ENCODE assay signal across 7 mouse cellular contexts in genomic region chr11:102432896-102433295, GRCm38 (mm10). TPM values are rescaled to one million over a fixed set of nuclear protein-coding genes. Genes with fewer than 3 reads are reported as not detected.
DNase-seq lines count a peak whose midpoint lies in the region; ATAC-seq and TF ChIP-seq lines count a peak whose summit lies in the region.

No protein-coding gene starts in this region.

- peaks cover 53% of the 10 kb centered on the region for H3K4me1 ChIP-seq in midbrain, embryonic 10.5 days
- peaks cover 17% of the 10 kb centered on the region for H3K4me1 ChIP-seq in midbrain, embryonic 11.5 days (ENCODE audit: control insufficient read depth, insufficient read depth, low read length)
- peaks cover 14% of the 10 kb centered on the region; the same call in 1 of the 2 replicates for H3K4me1 ChIP-seq in brown adipose tissue, adult 24 weeks (ENCODE audit: control insufficient read depth, insufficient read depth, insufficient read length, low read length)
- peaks cover 21% of the 10 kb centered on the region for H3K4me1 ChIP-seq in liver, postnatal 0 days (ENCODE audit: insufficient read depth)

- TF ChIP-seq CTCF in liver, postnatal 0 days (IDR thresholded peaks at IDR 0.05; ENCODE audit: low read depth) = no peak

- 90% methylated on average over 6 of the region's 6 CpGs for WGBS in midbrain, embryonic 10.5 days
- WGBS in midbrain, embryonic 11.5 days = 94% methylated on average over 6 of the region's 6 CpGs
- WGBS in liver, postnatal 0 days (ENCODE audit: insufficient replicate concordance) = 77% methylated on average over 6 of the region's 6 CpGs

- H3K4me2 ChIP-seq in midbrain, embryonic 11.5 days = no peak overlapping the region
- H3K4me2 ChIP-seq in liver, postnatal 0 days (ENCODE audit: low read depth, low read length) = peak overlapping the region; percentile 61

- no peak for DNase-seq in midbrain, embryonic 10.5 days (ENCODE audit: low spot score)
- DNase-seq in midbrain, embryonic 11.5 days (ENCODE audit: low spot score, missing footprints) = no peak
- peak; percentile 92 for DNase-seq in gastrocnemius, postnatal 25 days
- no peak for DNase-seq in liver, postnatal 0 days
- DNase-seq in thymus, adult 18-20 months = no peak
- DNase-seq in urinary bladder, adult 18-20 months (ENCODE audit: low spot score in 2 of 2) = no peak

- H3K27ac ChIP-seq in midbrain, embryonic 10.5 days (replicated peaks) = no peak overlapping the region
- H3K27ac ChIP-seq in midbrain, embryonic 11.5 days (ENCODE audit: low read depth, low read length) = no peak overlapping the region
- H3K27ac ChIP-seq in brown adipose tissue, adult 24 weeks (replicated peaks; ENCODE audit: low read depth, low read length) = peak overlapping the region; percentile 52
- H3K27ac ChIP-seq in liver, postnatal 0 days (ENCODE audit: low read depth) = peak overlapping the region; percentile 82

- H3K36me3 ChIP-seq in midbrain, embryonic 10.5 days = peaks cover 38% of the 10 kb centered on the region
- peaks cover 8% of the 10 kb centered on the region for H3K36me3 ChIP-seq in midbrain, embryonic 11.5 days (ENCODE audit: control insufficient read depth, insufficient read depth, low read length)
- peaks cover 18% of the 10 kb centered on the region for H3K36me3 ChIP-seq in liver, postnatal 0 days (replicated peaks; ENCODE audit: insufficient read depth, low read length)

- TF ChIP-seq EP300 in liver, postnatal 0 days (IDR thresholded peaks at IDR 0.05; ENCODE audit: low read depth) = no peak

- ATAC-seq in midbrain, embryonic 11.5 days (ENCODE audit: low FRiP score) = no peak
- no peak for ATAC-seq in liver, postnatal 0 days

- H3K9me3 ChIP-seq in midbrain, embryonic 10.5 days (replicated peaks) = no peaks in the 10 kb centered on the region
- H3K9me3 ChIP-seq in midbrain, embryonic 11.5 days (ENCODE audit: control insufficient read depth, low read length) = no peaks in the 10 kb centered on the region
- no peaks in the 10 kb centered on the region for H3K9me3 ChIP-seq in liver, postnatal 0 days (ENCODE audit: low read length)

- H3K4me3 ChIP-seq in midbrain, embryonic 10.5 days = peak overlapping the region; percentile 9; the same call in 1 of the 2 replicates
- H3K4me3 ChIP-seq in midbrain, embryonic 11.5 days (ENCODE audit: low read depth, low read length) = no peak overlapping the region
- H3K4me3 ChIP-seq in brown adipose tissue, adult 24 weeks (ENCODE audit: insufficient read depth, low read depth, low read length) = peak overlapping the region; percentile 53
- H3K4me3 ChIP-seq in liver, postnatal 0 days (ENCODE audit: low read depth, low read length) = peak overlapping the region; percentile 34; the same call in 1 of the 2 replicates

- no peak overlapping the region for H3K9ac ChIP-seq in midbrain, embryonic 11.5 days (ENCODE audit: low read length)
- no peak overlapping the region for H3K9ac ChIP-seq in liver, postnatal 0 days (replicated peaks)

- peaks cover 36% of the 10 kb centered on the region for H3K27me3 ChIP-seq in midbrain, embryonic 10.5 days (ENCODE audit: low read depth, poor library complexity, severe bottlenecking)
- peaks cover 2% of the 10 kb centered on the region for H3K27me3 ChIP-seq in midbrain, embryonic 11.5 days (ENCODE audit: control insufficient read depth, insufficient read depth, low read length)
- peaks cover 7% of the 10 kb centered on the region for H3K27me3 ChIP-seq in liver, postnatal 0 days (ENCODE audit: insufficient read depth, low read length)

RNA-seq across cellular contexts. Expression of gene Grn, which starts 2.8 kb away (rescaled TPM):
- 63.5 and 77.1 TPM in 2 replicates for polyA plus RNA-seq in midbrain, embryonic 10.5 days (2016; fragmentation: Nextera tagmentation; extraction: Ambion mirVana)
- polyA plus RNA-seq in midbrain, embryonic 11.5 days (2014; fragmentation: Nextera tagmentation; extraction: Ambion mirVana) = 36.8 and 39.3 TPM in 2 replicates
- polyA plus RNA-seq in brown adipose tissue, adult 24 weeks (2012; ENCODE audit: insufficient read depth, insufficient read length, missing spikeins) = 57.5 and 78.8 TPM in 2 replicates
- total RNA-seq in gastrocnemius, postnatal 25 days (2021) = 10 to 100 TPM; 28.7 to 35.2 TPM
- 156 and 161 TPM in 2 replicates for polyA plus RNA-seq in liver, postnatal 0 days (2015; fragmentation: Nextera tagmentation; extraction: Ambion mirVana)

RNA-seq across cellular contexts. Expression of gene Fam171a2, which starts 14.6 kb away (rescaled TPM):
- polyA plus RNA-seq in midbrain, embryonic 10.5 days (2016; fragmentation: Nextera tagmentation; extraction: Ambion mirVana) = 3.0 and 4.0 TPM in 2 replicates
- 7.2 and 10.6 TPM in 2 replicates for polyA plus RNA-seq in midbrain, embryonic 11.5 days (2014; fragmentation: Nextera tagmentation; extraction: Ambion mirVana)
- polyA plus RNA-seq in brown adipose tissue, adult 24 weeks (2012; ENCODE audit: insufficient read depth, insufficient read length, missing spikeins) = 0.63 and 1.0 TPM in 2 replicates
- total RNA-seq in gastrocnemius, postnatal 25 days (2021) = 1 to 10 TPM; 1.6 to 2.7 TPM
- 0.23 and 0.72 TPM in 2 replicates for polyA plus RNA-seq in liver, postnatal 0 days (2015; fragmentation: Nextera tagmentation; extraction: Ambion mirVana)

RNA-seq across cellular contexts. Expression of gene Slc25a39, which starts 25.1 kb away (rescaled TPM):
- 234 and 249 TPM in 2 replicates for polyA plus RNA-seq in midbrain, embryonic 10.5 days (2016; fragmentation: Nextera tagmentation; extraction: Ambion mirVana)
- polyA plus RNA-seq in midbrain, embryonic 11.5 days (2014; fragmentation: Nextera tagmentation; extraction: Ambion mirVana) = 167 and 193 TPM in 2 replicates
- 397 and 609 TPM in 2 replicates for polyA plus RNA-seq in brown adipose tissue, adult 24 weeks (2012; ENCODE audit: insufficient read depth, insufficient read length, missing spikeins)
- total RNA-seq in gastrocnemius, postnatal 25 days (2021) = 10 to 100 TPM; 54.4 to 76.1 TPM
- 510 and 522 TPM in 2 replicates for polyA plus RNA-seq in liver, postnatal 0 days (2015; fragmentation: Nextera tagmentation; extraction: Ambion mirVana)

RNA-seq across cellular contexts. Expression of gene Itga2b, which starts 37.0 kb away (rescaled TPM):
- 5.8 and 6.9 TPM in 2 replicates for polyA plus RNA-seq in midbrain, embryonic 10.5 days (2016; fragmentation: Nextera tagmentation; extraction: Ambion mirVana)
- polyA plus RNA-seq in midbrain, embryonic 11.5 days (2014; fragmentation: Nextera tagmentation; extraction: Ambion mirVana) = 4.5 and 5.2 TPM in 2 replicates
- 1.4 and 2.0 TPM in 2 replicates for polyA plus RNA-seq in brown adipose tissue, adult 24 weeks (2012; ENCODE audit: insufficient read depth, insufficient read length, missing spikeins)
- total RNA-seq in gastrocnemius, postnatal 25 days (2021) = 1 to 10 TPM; 1.4 to 1.6 TPM
- 41.0 and 44.8 TPM in 2 replicates for polyA plus RNA-seq in liver, postnatal 0 days (2015; fragmentation: Nextera tagmentation; extraction: Ambion mirVana)

RNA-seq across cellular contexts. Expression of gene Rundc3a, which starts 39.7 kb away (rescaled TPM):
- polyA plus RNA-seq in midbrain, embryonic 10.5 days (2016; fragmentation: Nextera tagmentation; extraction: Ambion mirVana) = 21.5 and 40.7 TPM in 2 replicates
- polyA plus RNA-seq in midbrain, embryonic 11.5 days (2014; fragmentation: Nextera tagmentation; extraction: Ambion mirVana) = 42.0 and 43.0 TPM in 2 replicates
- polyA plus RNA-seq in brown adipose tissue, adult 24 weeks (2012; ENCODE audit: insufficient read depth, insufficient read length, missing spikeins) = not detected in 2 replicates
- total RNA-seq in gastrocnemius, postnatal 25 days (2021) = under 1 TPM in 1 of 2 experiments, not detected in 1; 0.35 TPM
- 1.8 and 2.4 TPM in 2 replicates for polyA plus RNA-seq in liver, postnatal 0 days (2015; fragmentation: Nextera tagmentation; extraction: Ambion mirVana)

Comparison
In these comparisons a context has a peak if more than half of its experiments do, and no peak if none do; other contexts are left out.
1. H3K27ac ChIP-seq: peak in brown adipose tissue, adult 24 weeks (single experiment) and liver, postnatal 0 days (single experiment); none in midbrain, embryonic 10.5 days (single experiment) and midbrain, embryonic 11.5 days (single experiment).